Mouse (Mus musculus) neural tube, embryonic 11.5 days (tissue): ENCODE measurements around the gene U2af1l4. TPM values are rescaled to one million over a fixed set of nuclear protein-coding genes. Genes with fewer than 3 reads are reported as not detected.
A peak's percentile ranks its signal among the peaks of the same experiment; 100 is the strongest.

Experiments
- ATAC-seq: fragments of 200-750 bp; cut with Nextera tagmentation; 2 replicates; pipeline ENCODE4 v1.8.0; 2017; ENCODE audit warnings: moderate number of reproducible peaks, mild to moderate bottlenecking, moderate TSS enrichment, moderate library complexity; ENCODE audit not compliant: insufficient read depth, low FRiP score, low TSS enrichment
- DNase-seq: peaks from one replicate; pipeline ENCODE4 v3.0.0-alpha.2; 2015; ENCODE audit warnings: low spot score
- H3K27ac ChIP-seq: fragments of 300-500 bp; sonication (generic); 2 replicates; pipeline ENCODE4 v1.5.1; 2014; ENCODE audit warnings: low read depth, mild to moderate bottlenecking, low read length
- H3K27me3 ChIP-seq: fragments of 300-500 bp; sonication (generic); 2 replicates; pipeline ENCODE4 v1.6.1; 2014; ENCODE audit warnings: mild to moderate bottlenecking, low read length, mixed read lengths; ENCODE audit not compliant: control insufficient read depth, insufficient read depth
- H3K36me3 ChIP-seq: fragments of 300-500 bp; sonication (generic); 2 replicates; pipeline ENCODE4 v1.6.1; 2014; ENCODE audit warnings: mild to moderate bottlenecking, low read length, moderate library complexity, mixed read lengths; ENCODE audit not compliant: control insufficient read depth, insufficient read depth
- H3K4me1 ChIP-seq: fragments of 300-500 bp; sonication (generic); 2 replicates; pipeline ENCODE4 v1.6.1; 2014; ENCODE audit warnings: low read length, mixed read lengths; ENCODE audit not compliant: control insufficient read depth, insufficient read depth
- H3K4me2 ChIP-seq: fragments of 300-500 bp; sonication (generic); 2 replicates; pipeline ENCODE4 v1.6.1; 2014; ENCODE audit warnings: low read depth, mild to moderate bottlenecking, moderate library complexity
- H3K4me3 ChIP-seq: fragments of 300-500 bp; sonication (generic); 2 replicates; pipeline ENCODE4 v1.5.1; 2014; ENCODE audit warnings: low read depth, low read length
- H3K9ac ChIP-seq: fragments of 300-500 bp; sonication (generic); 2 replicates; pipeline ENCODE4 v1.6.1; 2014; ENCODE audit warnings: mild to moderate bottlenecking, low read length
- H3K9me3 ChIP-seq: fragments of 300-500 bp; sonication (generic); 2 replicates; pipeline ENCODE4 v1.6.1; 2016; ENCODE audit warnings: low read length; ENCODE audit not compliant: control insufficient read depth
- WGBS: fragments of 180-500 bp; shearing (Covaris S2); extraction: QIAGEN DNeasy Blood & Tissue Kit; methylation state at CpG from one replicate; pipeline ENCODE4 v1.1.7; 2014; 5-methylcytosine and 5-hydroxymethylcytosine counted together
- polyA plus RNA-seq: library from polyadenylated mRNA; unstranded; fragments of >200 nt; fragmentation: Nextera tagmentation; extraction: Ambion mirVana; gene quantifications from 2 replicates; pipeline ENCODE4 v1.2.1, GENCODE M21; 2014

Gene U2af1l4
- polyA plus RNA-seq, 1 experiment from 2014 or later, result 95.5 TPM

DNA sequence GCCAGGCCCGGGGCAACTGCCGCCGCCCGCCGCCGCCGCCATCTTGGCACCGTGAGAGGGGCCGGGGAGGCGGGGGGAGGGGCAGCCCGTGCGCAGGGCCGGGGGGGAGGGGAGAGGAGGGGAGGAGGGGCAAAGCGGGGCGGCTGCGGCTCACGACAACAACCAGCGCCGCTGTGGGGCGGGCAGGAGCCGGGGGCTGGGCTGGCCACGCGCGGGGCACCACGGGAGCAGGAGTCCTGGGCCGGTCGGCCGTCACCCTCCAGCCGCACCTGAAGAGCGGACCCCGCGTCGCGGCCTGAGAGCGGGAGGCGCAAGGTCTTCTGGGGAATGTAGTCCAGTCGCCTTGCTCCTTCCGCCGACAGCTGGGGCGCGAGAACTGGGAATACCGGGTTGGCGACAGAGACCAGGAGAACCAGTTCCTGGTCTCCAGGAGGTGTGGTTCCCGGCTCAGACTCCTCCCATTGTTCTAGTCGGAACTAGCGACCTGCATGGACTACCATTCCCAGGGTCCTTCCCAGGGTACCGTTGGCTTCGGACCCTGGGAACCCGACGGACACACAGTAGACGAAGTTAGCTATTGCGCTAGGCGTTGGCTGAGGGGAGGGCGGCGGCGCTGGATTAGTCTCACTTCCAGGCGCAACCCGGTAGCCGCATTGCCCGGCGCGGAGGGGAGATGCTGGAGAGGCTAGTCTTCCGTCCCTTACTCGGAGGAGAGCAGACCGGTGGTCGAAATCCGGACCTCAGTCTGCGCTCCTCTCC, 25.8 kb downstream of the U2af1l4 start, which contains the start of gene Kmt2b:
Gene Kmt2b (minus strand): TSS at position 51 of the 759 bp plus-strand sequence.
- Histone ChIP-seq H3K4me2 (peak within 1 kb of the TSS; percentile 90), H3K9me3 (no peaks in the 10 kb centered on the region), H3K27me3 (no peaks in the 10 kb centered on the region), H3K36me3 (peaks cover 15% of the 10 kb centered on the region; the same call in 1 of the 2 replicates), H3K27ac (peak within 1 kb of the TSS; percentile 84), H3K4me1 (peaks cover 13% of the 10 kb centered on the region), H3K9ac (peak within 1 kb of the TSS; percentile 91), H3K4me3 (peak within 1 kb of the TSS; percentile 73)
- ATAC-seq (peak; percentile 96), DNase-seq (peak; percentile 98)
- WGBS, result under 1% methylated on average over 42 of the region's 68 CpGs

- Histone ChIP-seq H3K4me3 (peak overlapping the region; percentile 73), H3K4me2 (peak overlapping the region; percentile 90), H3K9me3 (no peaks in the 10 kb centered on the region), H3K9ac (peak overlapping the region; percentile 56), H3K27ac (peak overlapping the region; percentile 84), H3K36me3 (peaks cover 10% of the 10 kb centered on the region; the same call in 1 of the 2 replicates), H3K27me3 (no peaks in the 10 kb centered on the region), H3K4me1 (peaks cover 13% of the 10 kb centered on the region)
- 24% methylated on average over 40 of the region's 40 CpGs for WGBS
- DNase-seq (peak; percentile 89), ATAC-seq (peak; percentile 74)
Measured at GRCm38 (mm10) chr7:30589435-30590301, 26.6 kb downstream of the U2af1l4 start.

DNA sequence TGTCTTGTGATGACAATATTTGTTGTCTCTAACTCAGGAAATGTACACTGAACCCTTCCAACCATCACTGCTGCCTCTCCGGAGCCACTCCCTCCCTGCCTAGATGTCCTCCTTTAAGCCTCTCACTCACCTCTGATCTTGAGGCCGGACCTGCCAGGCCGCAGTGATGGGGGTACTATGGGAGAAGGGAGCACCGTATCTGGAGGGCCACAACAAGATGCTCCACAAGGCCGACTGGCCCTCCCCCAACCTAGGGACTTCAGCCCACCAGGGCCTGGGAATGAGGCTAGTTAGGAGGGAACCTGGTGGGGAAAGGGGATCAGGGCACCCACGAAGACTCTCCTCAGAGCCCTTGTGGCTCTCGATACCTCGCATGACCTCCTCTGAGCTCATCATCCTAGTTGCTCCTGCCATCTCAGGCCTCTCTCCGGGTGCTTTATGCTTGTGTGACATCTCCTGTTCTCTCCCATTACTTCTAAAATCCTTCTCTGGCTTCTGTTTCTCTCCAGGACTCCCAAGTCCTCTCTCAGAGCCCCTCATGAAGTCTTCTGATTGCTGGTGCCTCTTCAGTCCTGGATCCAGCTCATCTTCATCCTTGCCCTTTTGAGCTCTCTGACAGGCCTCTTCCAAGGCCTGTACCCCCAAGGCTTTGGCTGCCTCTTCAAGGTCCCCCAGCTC, 28.0 kb downstream of the U2af1l4 start:
- H3K4me2 ChIP-seq, result no peak overlapping the region
- no peaks in the 10 kb centered on the region for H3K27me3 ChIP-seq
- H3K36me3 ChIP-seq, result 0 out of 2 replicates have a peak, but pooled peaks cover 2% of the 10 kb centered on the region
- no peak overlapping the region for H3K4me3 ChIP-seq
- H3K4me1 ChIP-seq, result peaks cover 13% of the 10 kb centered on the region
- no peaks in the 10 kb centered on the region for H3K9me3 ChIP-seq
- ATAC-seq, result no peak
- no peak for DNase-seq
- H3K9ac ChIP-seq, result peak overlapping the region; percentile 37; the same call in 1 of the 2 replicates
- WGBS, result 84% methylated on average over 9 of the region's 9 CpGs
- no peak overlapping the region for H3K27ac ChIP-seq

GRCm38 (mm10) chr7:30591605-30591951, 28.5 kb downstream of the U2af1l4 start:
- ATAC-seq (no peak), DNase-seq (no peak)
- no peak overlapping the region for H3K27ac ChIP-seq
- no peak overlapping the region; the same call in 1 of the 2 replicates for H3K9ac ChIP-seq
- 47% methylated on average over 4 of the region's 4 CpGs for WGBS
- peaks cover 13% of the 10 kb centered on the region for H3K4me1 ChIP-seq
- H3K9me3 ChIP-seq, result no peaks in the 10 kb centered on the region
- no peak overlapping the region for H3K4me2 ChIP-seq
- H3K4me3 ChIP-seq, result no peak overlapping the region
- no peaks in the 10 kb centered on the region for H3K27me3 ChIP-seq
- no peaks in the 10 kb centered on the region for H3K36me3 ChIP-seq

DNA sequence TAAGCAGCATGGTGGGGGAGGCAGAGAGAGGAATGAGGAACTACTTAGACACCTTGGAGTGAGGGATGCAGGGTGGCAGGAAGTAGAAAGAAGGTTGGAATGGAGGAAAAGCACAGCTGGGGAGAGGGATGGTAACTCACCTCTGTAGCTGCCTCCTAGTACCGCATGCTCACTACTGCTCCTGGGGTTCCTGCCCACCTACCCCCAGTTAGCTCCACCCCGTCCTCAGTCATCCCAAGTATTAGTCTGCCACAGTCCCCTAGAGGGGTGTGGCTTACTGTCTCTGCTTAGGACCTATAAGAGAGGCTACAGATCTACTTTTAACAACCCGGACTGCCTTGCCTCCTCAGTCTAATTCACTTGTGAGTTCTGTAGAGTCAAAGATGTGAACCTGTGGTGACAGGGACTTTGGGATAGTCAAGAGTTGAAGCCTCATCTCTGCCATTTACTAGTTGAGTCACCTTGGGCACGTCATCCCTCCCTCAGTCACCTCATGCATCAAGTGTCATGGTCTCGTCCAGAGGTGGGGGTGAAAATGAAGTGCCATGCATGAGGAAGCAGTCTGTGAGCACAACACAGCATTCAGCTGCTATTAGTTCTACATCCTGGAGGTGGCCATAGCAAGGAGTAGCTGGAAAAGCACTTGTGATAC, 29.8 kb downstream of the U2af1l4 start:
- no peak overlapping the region for H3K4me2 ChIP-seq
- H3K9me3 ChIP-seq, result no peaks in the 10 kb centered on the region
- ATAC-seq (no peak), DNase-seq (no peak)
- H3K27ac ChIP-seq, result no peak overlapping the region
- no peak overlapping the region for H3K4me3 ChIP-seq
- no peaks in the 10 kb centered on the region for H3K27me3 ChIP-seq
- peaks cover 3% of the 10 kb centered on the region; the same call in 1 of the 2 replicates for H3K4me1 ChIP-seq
- H3K9ac ChIP-seq, result no peak overlapping the region
- H3K36me3 ChIP-seq, result no peaks in the 10 kb centered on the region
- 58% methylated on average over 5 of the region's 5 CpGs for WGBS

DNA sequence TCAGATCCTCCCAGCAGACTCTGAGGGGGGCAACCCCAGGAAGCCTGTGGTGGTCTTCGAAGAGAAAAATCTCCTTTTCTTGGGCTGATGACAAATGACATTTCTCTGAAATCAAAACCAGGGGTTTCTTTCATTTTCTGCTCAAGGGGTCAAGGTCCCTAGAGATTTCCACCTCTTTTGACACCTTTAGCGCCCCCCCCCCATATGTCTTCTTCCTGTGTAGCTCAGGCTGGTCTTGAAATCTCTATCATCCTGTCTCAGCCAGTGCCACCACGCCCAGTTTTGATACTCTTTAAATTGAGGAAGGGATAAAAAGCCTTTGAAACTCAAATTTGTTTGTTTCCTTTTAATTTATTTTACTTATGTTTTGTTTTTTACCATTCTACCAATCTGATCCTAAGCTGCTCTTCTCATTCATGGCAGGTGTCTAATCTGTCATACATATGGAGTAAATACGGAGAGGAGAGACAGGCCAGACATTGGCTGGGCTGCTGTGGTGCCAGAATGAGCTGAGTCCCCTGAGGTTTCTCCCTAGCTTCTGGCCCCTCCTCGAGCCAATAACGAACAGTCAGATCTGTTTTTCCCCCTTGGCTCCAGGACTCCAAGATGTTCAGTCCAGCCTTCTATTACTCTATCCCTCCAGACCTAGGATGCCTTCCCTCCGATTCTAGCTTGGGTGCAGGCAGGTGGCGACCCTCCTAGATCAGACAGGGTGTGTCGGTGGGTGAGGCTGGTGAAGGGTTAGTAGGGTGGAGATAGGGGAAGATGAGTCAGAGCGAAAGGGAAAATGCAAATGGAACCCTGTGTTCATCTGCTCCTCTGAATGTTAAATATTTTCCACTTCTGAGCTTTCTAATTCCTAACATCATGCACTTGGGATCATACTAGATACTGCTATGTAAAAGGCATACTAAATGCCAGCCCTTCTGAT, 30.7 kb downstream of the U2af1l4 start:
- H3K9ac ChIP-seq, result no peak overlapping the region
- H3K27me3 ChIP-seq, result no peaks in the 10 kb centered on the region
- no peak overlapping the region for H3K4me3 ChIP-seq
- ATAC-seq (no peak), DNase-seq (no peak)
- H3K9me3 ChIP-seq, result no peaks in the 10 kb centered on the region
- no peak overlapping the region for H3K27ac ChIP-seq
- H3K4me1 ChIP-seq, result peaks cover 3% of the 10 kb centered on the region; the same call in 1 of the 2 replicates
- WGBS, result 71% methylated on average over 10 of the region's 10 CpGs
- no peaks in the 10 kb centered on the region for H3K36me3 ChIP-seq
- no peak overlapping the region for H3K4me2 ChIP-seq

DNA sequence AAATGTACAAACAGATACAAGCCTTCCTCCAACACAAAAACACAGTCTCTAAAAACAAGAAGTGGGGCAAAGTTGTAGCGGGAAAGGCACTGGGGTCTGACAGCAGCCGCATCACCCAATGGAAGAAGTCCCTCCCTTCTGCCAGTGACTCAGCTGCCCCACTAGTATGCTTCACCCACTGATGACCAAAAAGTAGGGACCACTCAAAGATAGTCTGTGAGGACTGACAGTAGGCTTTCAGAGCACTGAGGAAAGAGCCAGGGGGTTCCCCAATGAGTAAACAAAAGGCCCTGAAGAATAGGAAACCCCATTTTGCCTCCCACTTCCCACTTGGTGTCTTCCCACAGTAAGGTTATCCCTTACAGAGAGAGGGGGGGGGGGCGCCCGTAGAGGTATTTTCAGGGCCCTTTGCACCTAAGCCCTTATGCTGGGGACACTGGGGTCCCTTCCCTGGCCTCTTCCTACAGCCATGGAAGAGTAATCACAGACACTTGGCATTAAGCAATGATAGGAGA, 31.5 kb downstream of the U2af1l4 start:
- WGBS, result 64% methylated on average over 4 of the region's 4 CpGs

More for the DNA sequence above, 31.5 kb downstream of the U2af1l4 start:
- H3K27me3 ChIP-seq, result no peaks in the 10 kb centered on the region
- H3K27ac ChIP-seq, result no peak overlapping the region
- H3K36me3 ChIP-seq, result no peaks in the 10 kb centered on the region
- no peaks in the 10 kb centered on the region for H3K9me3 ChIP-seq
- ATAC-seq (no peak), DNase-seq (no peak)
- peaks cover 3% of the 10 kb centered on the region; the same call in 1 of the 2 replicates for H3K4me1 ChIP-seq
- no peak overlapping the region for H3K9ac ChIP-seq
- no peak overlapping the region for H3K4me2 ChIP-seq
- H3K4me3 ChIP-seq, result no peak overlapping the region
